Mouse (Mus musculus) hindbrain, embryonic 10.5 days (tissue): ENCODE results near the gene Nutf2. TPM values are rescaled to one million over a fixed set of nuclear protein-coding genes. Genes with fewer than 3 reads are reported as not detected.
A peak's percentile ranks its signal among the peaks of the same experiment; 100 is the strongest.

ENCODE experiments used
- DNase-seq: peaks from one replicate; pipeline ENCODE4 v3.0.0-alpha.2; 2017; ENCODE audit warnings: low spot score
- H3K27ac ChIP-seq: fragments of 300-500 bp; sonication (generic); 2 replicates; pipeline ENCODE4 v1.5.1; 2016; ENCODE audit warnings: mild to moderate bottlenecking, moderate library complexity
- H3K27me3 ChIP-seq: fragments of 300-500 bp; sonication (generic); 2 replicates; pipeline ENCODE4 v1.6.1; 2016; ENCODE audit warnings: mild to moderate bottlenecking; ENCODE audit not compliant: poor library complexity, insufficient read depth, severe bottlenecking
- H3K36me3 ChIP-seq: fragments of 300-500 bp; sonication (generic); 2 replicates; pipeline ENCODE4 v1.6.1; 2016; ENCODE audit warnings: mild to moderate bottlenecking, moderate library complexity
- H3K4me1 ChIP-seq: fragments of 300-500 bp; sonication (generic); replicated peaks from 2 replicates; pipeline ENCODE4 v1.6.1; 2016; ENCODE audit warnings: mild to moderate bottlenecking
- H3K4me3 ChIP-seq: fragments of 300-500 bp; sonication (generic); 2 replicates; pipeline ENCODE4 v1.5.1; 2016; ENCODE audit warnings: mild to moderate bottlenecking, moderate library complexity
- H3K9me3 ChIP-seq: fragments of 300-500 bp; sonication (generic); 2 replicates; pipeline ENCODE4 v1.6.1; 2016; ENCODE audit warnings: mild to moderate bottlenecking, moderate library complexity
- WGBS: fragments of 180-500 bp; shearing (Covaris S2); methylation state at CpG from one replicate; pipeline ENCODE4 v1.1.7; 2016; 5-methylcytosine and 5-hydroxymethylcytosine counted together
- polyA plus RNA-seq: library from polyadenylated mRNA; unstranded; fragments of >200 nt; fragmentation: Nextera tagmentation; extraction: Ambion mirVana; gene quantifications from 2 replicates; pipeline ENCODE4 v1.2.1, GENCODE M21; 2016

Gene Nutf2
- polyA plus RNA-seq, 1 experiment from 2014 or later, result 364 TPM

DNA sequence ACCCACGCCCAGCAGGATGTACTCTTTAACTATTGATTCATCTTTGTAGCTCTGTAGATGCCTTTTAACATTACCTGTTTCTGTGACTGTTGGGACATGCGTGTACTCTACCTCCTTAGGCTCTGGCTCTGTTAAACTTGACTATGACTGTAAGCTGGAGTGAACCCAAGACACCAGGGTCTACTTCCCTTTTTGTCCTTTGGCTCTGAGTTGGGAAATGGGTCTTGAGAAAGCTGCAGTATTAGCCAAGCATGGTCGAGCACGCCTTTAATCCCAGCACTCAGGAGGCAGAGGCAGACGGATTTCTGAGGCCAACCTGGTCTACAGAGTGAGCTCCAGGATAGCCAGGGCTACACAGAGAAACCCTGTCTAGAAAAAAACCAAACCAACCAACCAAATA, 1.9 kb upstream of the Nutf2 start:
- Histone ChIP-seq H3K9me3 (no peaks in the 10 kb centered on the region), H3K4me3 (peak overlapping the region; percentile 6; the same call in 1 of the 2 replicates), H3K36me3 (peaks cover 24% of the 10 kb centered on the region), H3K27me3 (no peaks in the 10 kb centered on the region), H3K4me1 (peaks cover 79% of the 10 kb centered on the region), H3K27ac (no peak overlapping the region)
- 88% methylated on average over 5 of the region's 5 CpGs for WGBS
- DNase-seq, result no peak

GRCm38 (mm10) chr8:105859314-105859713, 1.1 kb upstream of the Nutf2 start:
- Histone ChIP-seq H3K9me3 (no peaks in the 10 kb centered on the region), H3K27ac (peak overlapping the region; percentile 98; the same call in 1 of the 2 replicates), H3K4me3 (peak overlapping the region; percentile 76; the same call in 1 of the 2 replicates), H3K36me3 (peaks cover 33% of the 10 kb centered on the region), H3K4me1 (peaks cover 84% of the 10 kb centered on the region), H3K27me3 (no peaks in the 10 kb centered on the region)
- DNase-seq, result no peak
- 88% methylated on average over 5 of the region's 5 CpGs for WGBS

DNA sequence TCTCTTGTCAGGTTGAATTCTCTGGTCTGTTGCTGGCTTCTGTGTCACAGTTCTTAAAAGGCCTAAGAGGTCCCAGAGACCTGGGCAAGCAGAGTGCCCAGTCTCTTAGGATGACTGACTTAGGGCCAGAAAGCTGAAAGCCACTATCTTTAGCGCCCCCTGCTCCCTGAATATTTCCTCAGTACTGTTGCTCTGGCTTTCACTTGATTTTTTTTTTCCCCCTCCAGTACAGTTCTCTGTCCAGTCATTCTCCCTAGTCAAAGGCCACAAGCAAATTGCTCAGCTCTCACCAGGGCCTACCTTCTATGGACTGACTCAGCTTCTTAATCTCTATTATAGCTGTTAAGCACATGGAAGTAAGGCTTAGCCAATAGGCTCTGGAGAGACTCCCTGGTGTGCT, 1.6 kb downstream of the Nutf2 start:
- H3K27ac ChIP-seq, result peak overlapping the region; percentile 98; the same call in 1 of the 2 replicates
- no peak for DNase-seq
- no peaks in the 10 kb centered on the region for H3K27me3 ChIP-seq
- H3K4me1 ChIP-seq, result peaks cover 62% of the 10 kb centered on the region
- no peaks in the 10 kb centered on the region for H3K9me3 ChIP-seq
- peaks cover 57% of the 10 kb centered on the region for H3K36me3 ChIP-seq
- H3K4me3 ChIP-seq, result peak overlapping the region; percentile 76
- whole genome bisulfite sequencing, result 7% methylated on average over 1 of the region's 1 CpGs

DNA sequence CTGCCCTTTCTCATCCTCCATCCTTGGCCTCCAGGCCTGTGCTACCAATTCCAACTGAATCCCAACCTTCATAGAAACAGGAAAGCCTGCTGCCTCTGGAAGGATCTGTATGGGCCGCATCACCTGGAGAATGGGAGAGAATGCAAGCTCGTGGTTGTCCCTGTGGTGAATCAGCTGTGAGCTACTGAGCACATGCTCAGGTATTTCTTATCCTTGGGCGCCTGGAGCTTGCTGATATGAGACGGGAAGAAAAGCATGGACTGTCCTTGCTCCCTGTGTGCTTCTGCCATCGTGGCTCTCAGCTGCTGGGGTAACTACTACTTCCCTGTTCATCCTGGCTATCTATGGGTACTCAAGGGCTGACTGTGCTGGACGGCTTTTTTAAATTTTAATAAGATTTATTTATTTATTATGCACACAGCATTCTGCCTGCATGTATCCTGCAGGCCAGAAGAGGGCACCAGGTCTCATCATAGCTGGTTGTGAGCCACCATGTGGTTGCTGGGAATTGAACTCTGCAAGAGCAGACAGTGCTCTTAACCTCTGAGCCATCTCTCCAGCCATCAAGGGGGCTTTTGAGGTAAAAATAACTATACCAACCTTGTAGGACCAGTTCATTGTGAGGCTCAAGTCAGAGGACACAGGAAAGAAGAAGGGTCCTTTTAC, 6.1 kb downstream of the Nutf2 start:
- DNase-seq, result no peak
- Histone ChIP-seq H3K27ac (no peak overlapping the region), H3K4me1 (peaks cover 20% of the 10 kb centered on the region), H3K27me3 (no peaks in the 10 kb centered on the region), H3K36me3 (peaks cover 82% of the 10 kb centered on the region), H3K4me3 (no peak overlapping the region), H3K9me3 (no peaks in the 10 kb centered on the region)
- WGBS, result 88% methylated on average over 6 of the region's 6 CpGs

GRCm38 (mm10) chr8:105874301-105874700, 13.9 kb downstream of the Nutf2 start:
- Histone ChIP-seq H3K27me3 (no peaks in the 10 kb centered on the region), H3K9me3 (no peaks in the 10 kb centered on the region), H3K4me1 (no peaks in the 10 kb centered on the region), H3K4me3 (no peak overlapping the region), H3K36me3 (peaks cover 94% of the 10 kb centered on the region), H3K27ac (no peak overlapping the region)
- DNase-seq, result no peak
- 89% methylated on average over 6 of the region's 6 CpGs for WGBS

- Histone ChIP-seq H3K9me3 (no peaks in the 10 kb centered on the region), H3K4me3 (peak within 1 kb of the TSS; percentile 95), H3K27ac (peak within 1 kb of the TSS; percentile 91), H3K4me1 (peaks cover 28% of the 10 kb centered on the region), H3K36me3 (peaks cover 62% of the 10 kb centered on the region), H3K27me3 (no peaks in the 10 kb centered on the region)
- peak; percentile 86 for DNase-seq
- WGBS, result 1% methylated on average over 45 of the region's 45 CpGs
Observed at GRCm38 (mm10) chr8:105880754-105881520, 20.6 kb downstream of the Nutf2 start, which contains the start of gene Edc4. Gene Edc4 (plus strand): TSS chr8:105880881.

- Histone ChIP-seq H3K27me3 (no peaks in the 10 kb centered on the region), H3K4me1 (peaks cover 13% of the 10 kb centered on the region), H3K36me3 (peaks cover 90% of the 10 kb centered on the region), H3K9me3 (no peaks in the 10 kb centered on the region), H3K27ac (no peak overlapping the region), H3K4me3 (no peak overlapping the region)
- 91% methylated on average over 12 of the region's 12 CpGs for WGBS
- DNase-seq, result no peak
Observed at GRCm38 (mm10) chr8:105889756-105890465, 29.5 kb downstream of the Nutf2 start.

DNA sequence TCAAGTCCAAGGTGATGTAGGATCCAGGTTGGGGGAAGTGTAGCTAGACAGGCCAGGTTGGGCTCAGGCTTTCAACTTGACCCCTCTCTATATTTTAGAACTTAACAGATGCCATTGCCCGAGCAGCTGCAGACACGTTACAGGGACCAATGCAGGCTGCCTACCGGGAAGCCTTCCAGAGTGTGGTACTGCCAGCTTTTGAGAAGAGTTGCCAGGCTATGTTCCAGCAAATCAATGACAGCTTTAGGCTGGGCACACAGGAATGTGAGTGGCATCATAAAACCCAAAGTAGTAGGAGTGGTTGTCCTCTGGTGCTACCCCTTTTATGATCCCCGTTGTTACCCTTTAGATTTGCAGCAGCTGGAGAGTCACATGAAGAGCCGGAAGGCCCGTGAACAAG, 30.5 kb downstream of the Nutf2 start:
- no peak for DNase-seq
- Histone ChIP-seq H3K4me3 (no peak overlapping the region), H3K4me1 (peaks cover 13% of the 10 kb centered on the region), H3K36me3 (peaks cover 87% of the 10 kb centered on the region), H3K27me3 (no peaks in the 10 kb centered on the region), H3K27ac (no peak overlapping the region), H3K9me3 (no peaks in the 10 kb centered on the region)
- WGBS, result 95% methylated on average over 6 of the region's 6 CpGs

DNA sequence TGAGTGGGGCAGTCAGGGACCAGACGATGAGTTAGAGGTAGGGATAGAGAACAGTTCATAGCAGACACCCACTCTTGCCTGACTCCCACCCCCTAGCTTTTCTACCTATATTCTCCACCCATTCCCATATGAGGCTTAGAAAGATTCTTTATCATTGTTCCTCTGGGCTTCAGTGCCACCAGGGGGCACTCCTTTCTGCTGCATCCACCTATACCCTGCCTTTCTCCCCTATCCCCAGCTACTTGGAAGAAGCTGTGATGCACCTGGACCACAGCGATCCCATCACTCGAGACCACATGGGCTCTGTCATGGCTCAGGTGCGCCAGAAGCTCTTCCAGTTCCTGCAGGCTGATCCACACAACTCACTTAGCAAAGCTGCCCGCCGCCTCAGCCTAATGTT, 32.1 kb downstream of the Nutf2 start:
- Histone ChIP-seq H3K4me3 (no peak overlapping the region), H3K27ac (no peak overlapping the region), H3K4me1 (peaks cover 13% of the 10 kb centered on the region), H3K9me3 (no peaks in the 10 kb centered on the region), H3K27me3 (no peaks in the 10 kb centered on the region), H3K36me3 (peaks cover 71% of the 10 kb centered on the region)
- WGBS, result 90% methylated on average over 6 of the region's 6 CpGs
- no peak for DNase-seq

DNA sequence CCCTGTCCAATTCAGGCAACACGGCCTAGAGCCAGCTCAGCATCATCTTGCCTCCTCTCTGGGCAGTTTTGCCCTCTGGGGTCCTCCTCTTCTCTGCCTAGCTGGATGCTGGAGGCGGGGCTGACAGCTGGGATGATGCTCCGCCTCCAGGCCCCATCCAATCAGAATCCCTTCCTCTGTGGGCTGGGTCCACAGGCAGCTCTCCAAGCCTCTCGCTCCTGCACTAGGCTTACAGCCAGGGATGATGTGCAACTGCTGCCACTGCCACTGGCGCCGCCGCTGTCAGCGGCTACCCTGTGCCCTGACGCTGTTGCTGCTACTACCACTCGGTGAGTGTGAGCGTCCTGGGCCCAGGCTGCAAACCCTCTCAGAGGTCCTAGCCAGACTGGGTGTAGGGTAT, 33.0 kb downstream of the Nutf2 start, which contains the start of gene Nrn1l:
Gene Nrn1l, plus strand, starts transcription at position 229 of the 400 bp plus-strand sequence.
- 0 out of 2 replicates have a peak within 1 kb of the TSS, but pooled peaks have one; percentile 25 for H3K27ac ChIP-seq
- H3K36me3 ChIP-seq, result peaks cover 62% of the 10 kb centered on the region
- 4% methylated on average over 11 of the region's 11 CpGs for WGBS

DNA sequence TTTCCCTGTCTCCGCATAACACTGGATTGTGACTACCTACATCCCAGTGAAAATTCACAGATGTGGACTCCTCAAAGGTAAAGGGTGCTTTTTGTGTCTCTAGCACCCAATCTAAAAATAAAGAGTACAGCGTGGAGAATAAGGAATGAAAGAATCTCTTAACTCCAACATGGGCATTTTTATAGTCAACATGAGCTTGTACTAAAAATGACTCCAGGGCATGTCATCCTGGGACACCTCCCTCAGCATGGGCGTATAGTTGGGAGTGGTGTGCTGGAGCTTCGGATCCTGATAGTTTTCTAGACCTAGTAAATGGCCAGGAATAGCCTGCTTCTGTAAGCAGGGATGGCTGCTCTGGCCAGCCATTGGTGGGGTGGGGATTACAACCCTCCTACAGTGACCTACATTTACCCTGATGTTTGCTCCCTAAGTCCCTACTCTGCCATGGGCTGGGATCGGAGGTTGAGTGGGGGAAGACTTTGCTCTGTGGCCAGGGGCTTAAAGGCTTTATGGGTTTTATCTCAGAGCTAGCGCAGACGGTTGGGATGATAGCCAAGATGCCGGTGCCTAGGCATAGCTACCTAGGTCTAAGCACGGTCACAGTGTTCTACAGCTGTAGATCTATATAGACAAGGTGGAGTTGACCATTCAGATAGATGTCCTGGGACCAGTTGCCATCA, 37.6 kb downstream of the Nutf2 start:
- peaks cover 22% of the 10 kb centered on the region for H3K4me1 ChIP-seq
- no peaks in the 10 kb centered on the region for H3K27me3 ChIP-seq
- no peak for DNase-seq
- 82% methylated on average over 9 of the region's 9 CpGs for WGBS
- peaks cover 16% of the 10 kb centered on the region for H3K36me3 ChIP-seq
- no peak overlapping the region for H3K27ac ChIP-seq
- no peaks in the 10 kb centered on the region for H3K9me3 ChIP-seq
- no peak overlapping the region for H3K4me3 ChIP-seq

More for the DNA sequence above, 33.0 kb downstream of the Nutf2 start, which contains the start of gene Nrn1l:
- Histone ChIP-seq H3K9me3 (no peaks in the 10 kb centered on the region), H3K27me3 (no peaks in the 10 kb centered on the region), H3K4me3 (peak within 1 kb of the TSS; percentile 26), H3K4me1 (peaks cover 13% of the 10 kb centered on the region)
- peak; percentile 77 for DNase-seq
